Mouse (Mus musculus) testis, adult 2 months (tissue): ENCODE data around the gene Rab8b.

Experiments used
- CTCF ChIP-seq: fragments of 200-500 bp; IDR thresholded peaks from 2 replicates; pipeline ENCODE4 v1.5.1; 2012; ENCODE audit warnings: low read depth, mild to moderate bottlenecking, inconsistent platforms, low read length, moderate library complexity; ENCODE audit not compliant: control insufficient read depth, insufficient read depth, insufficient replicate concordance
- POLR2A ChIP-seq: fragments of 200-500 bp; IDR thresholded peaks from 2 replicates; pipeline ENCODE4 v1.6.1; 2012; ENCODE audit warnings: low read depth, mild to moderate bottlenecking, inconsistent platforms, low read length, moderate library complexity; ENCODE audit not compliant: control insufficient read depth

DNA sequence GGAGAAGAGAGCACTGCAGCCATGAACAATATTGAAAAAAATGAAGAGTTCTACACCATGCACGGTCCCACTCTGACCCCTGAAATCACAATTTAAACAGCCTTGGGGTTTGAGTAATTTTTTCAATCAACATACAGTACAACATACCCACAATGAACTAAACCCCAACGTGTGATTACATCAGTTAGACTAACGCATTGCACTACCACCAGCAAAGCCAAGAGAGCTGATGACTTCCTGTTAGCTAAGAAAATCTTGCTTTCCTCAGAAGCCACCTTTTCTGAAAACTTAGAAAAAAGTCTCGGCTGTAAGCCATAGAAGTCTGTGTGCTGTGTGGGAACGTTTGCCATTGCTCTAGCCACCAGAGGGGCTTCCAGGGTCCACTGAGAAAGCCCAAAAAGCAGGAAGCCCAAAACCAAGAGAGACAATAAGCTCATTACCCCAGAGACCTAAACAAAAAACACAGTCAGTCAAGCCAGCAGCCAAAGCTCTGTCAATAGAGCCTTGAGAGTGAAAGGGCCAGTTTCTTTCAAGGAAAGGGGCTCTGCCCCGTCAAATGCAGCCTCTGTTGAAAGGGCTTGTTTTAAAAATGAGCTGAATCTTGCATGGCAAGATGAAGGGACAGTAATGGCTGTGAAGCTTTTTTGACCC lies 31.4 kb downstream of the Rab8b start:
- TF ChIP-seq CTCF (no peak), POLR2A (no peak)
